Mouse (Mus musculus) hindbrain, embryonic 13.5 days (tissue): ENCODE data around the gene Mcat. TPM values are rescaled to one million over a fixed set of nuclear protein-coding genes. Genes with fewer than 3 reads are reported as not detected.
A peak's percentile ranks its signal among the peaks of the same experiment; 100 is the strongest.

ENCODE experiments used
- ATAC-seq: fragments of 200-750 bp; cut with Nextera tagmentation; 2 replicates; pipeline ENCODE4 v1.8.0; 2017; ENCODE audit warnings: moderate TSS enrichment; ENCODE audit not compliant: low FRiP score
- H3K27ac ChIP-seq: fragments of 300-500 bp; sonication (generic); 2 replicates; pipeline ENCODE4 v1.5.1; 2015; ENCODE audit warnings: inconsistent platforms, mild to moderate bottlenecking, moderate library complexity
- H3K27me3 ChIP-seq: fragments of 300-500 bp; sonication (generic); 2 replicates; pipeline ENCODE4 v1.6.1; 2015; ENCODE audit warnings: mild to moderate bottlenecking, inconsistent platforms
- H3K36me3 ChIP-seq: fragments of 300-500 bp; sonication (generic); 2 replicates; pipeline ENCODE4 v1.6.1; 2015; ENCODE audit warnings: mild to moderate bottlenecking, inconsistent platforms
- H3K4me1 ChIP-seq: fragments of 300-500 bp; sonication (generic); replicated peaks from 2 replicates; pipeline ENCODE4 v1.6.1; 2015; ENCODE audit warnings: inconsistent platforms
- H3K4me2 ChIP-seq: fragments of 300-500 bp; sonication (generic); 2 replicates; pipeline ENCODE4 v1.6.1; 2015; ENCODE audit warnings: inconsistent platforms, mild to moderate bottlenecking, moderate library complexity
- H3K4me3 ChIP-seq: fragments of 300-500 bp; sonication (generic); 2 replicates; pipeline ENCODE4 v1.5.1; 2015; ENCODE audit warnings: mild to moderate bottlenecking, inconsistent platforms
- H3K9ac ChIP-seq: fragments of 300-500 bp; sonication (generic); 2 replicates; pipeline ENCODE4 v1.6.1; 2015; ENCODE audit warnings: mild to moderate bottlenecking, inconsistent platforms
- H3K9me3 ChIP-seq: fragments of 300-500 bp; sonication (generic); 2 replicates; pipeline ENCODE4 v1.6.1; 2016; ENCODE audit warnings: inconsistent platforms
- WGBS: fragments of 180-500 bp; shearing (Covaris S2); methylation state at CpG from one replicate; pipeline ENCODE4 v1.1.7; 2015; 5-methylcytosine and 5-hydroxymethylcytosine counted together
- polyA plus RNA-seq: library from polyadenylated mRNA; unstranded; fragments of >200 nt; fragmentation: Nextera tagmentation; extraction: Ambion mirVana; gene quantifications from 2 replicates; pipeline ENCODE4 v1.2.1, GENCODE M21; 2015

Mcat gene
- polyA plus RNA-seq: 33.0 and 34.4 TPM in 2 replicates

GRCm38 (mm10) chr15:83563327-83563856 lies at the start of gene Mcat, which contains the start of gene Tspo:
Mcat (minus strand) TSS chr15:83563787.
Tspo (plus strand) TSS chr15:83563592.
- ATAC-seq: no peak; the same call in 1 of the 2 replicates
- WGBS: 2% methylated on average over 28 of the region's 28 CpGs

GRCm38 (mm10) chr15:83607115-83607802 lies 43.7 kb upstream of the Mcat start:
- Histone ChIP-seq H3K9ac (no peak overlapping the region), H3K4me3 (no peak overlapping the region), H3K27me3 (no peaks in the 10 kb centered on the region), H3K4me2 (no peak overlapping the region), H3K9me3 (no peaks in the 10 kb centered on the region), H3K36me3 (peaks cover 18% of the 10 kb centered on the region), H3K4me1 (no peaks in the 10 kb centered on the region), H3K27ac (no peak overlapping the region)
- ATAC-seq: no peak
- 50% methylated on average over 15 of the region's 15 CpGs for WGBS

More at GRCm38 (mm10) chr15:83563327-83563856, at the start of gene Mcat, which contains the start of gene Tspo:
- Histone ChIP-seq H3K36me3 (no peaks in the 10 kb centered on the region), H3K9ac (peak within 1 kb of the TSS; percentile 67), H3K4me3 (peak within 1 kb of the TSS; percentile 39), H3K9me3 (no peaks in the 10 kb centered on the region), H3K4me1 (peaks cover 17% of the 10 kb centered on the region), H3K27ac (no peak within 1 kb of the TSS), H3K27me3 (peaks cover 45% of the 10 kb centered on the region), H3K4me2 (peak within 1 kb of the TSS; percentile 67)

- Histone ChIP-seq H3K4me1 (no peaks in the 10 kb centered on the region), H3K36me3 (peaks cover 13% of the 10 kb centered on the region), H3K4me2 (no peak overlapping the region), H3K27me3 (no peaks in the 10 kb centered on the region), H3K9me3 (no peaks in the 10 kb centered on the region), H3K4me3 (no peak overlapping the region), H3K27ac (no peak overlapping the region), H3K9ac (no peak overlapping the region)
- WGBS: 90% methylated on average over 8 of the region's 8 CpGs
- no peak for ATAC-seq
Measured at GRCm38 (mm10) chr15:83606700-83607099, 43.1 kb upstream of the Mcat start.

- peaks cover 12% of the 10 kb centered on the region for H3K36me3 ChIP-seq
- H3K9ac ChIP-seq: no peak overlapping the region
- no peak overlapping the region for H3K4me3 ChIP-seq
- no peaks in the 10 kb centered on the region for H3K4me1 ChIP-seq
- H3K4me2 ChIP-seq: no peak overlapping the region
- WGBS: 91% methylated on average over 11 of the region's 11 CpGs
- H3K27ac ChIP-seq: no peak overlapping the region
- ATAC-seq: no peak
- H3K27me3 ChIP-seq: no peaks in the 10 kb centered on the region
- H3K9me3 ChIP-seq: no peaks in the 10 kb centered on the region
Measured at GRCm38 (mm10) chr15:83606216-83606615, 42.6 kb upstream of the Mcat start.

- H3K4me2 ChIP-seq: no peak overlapping the region
- no peak for ATAC-seq
- no peak overlapping the region for H3K4me3 ChIP-seq
- H3K27me3 ChIP-seq: no peaks in the 10 kb centered on the region
- no peaks in the 10 kb centered on the region for H3K4me1 ChIP-seq
- H3K9ac ChIP-seq: no peak overlapping the region
- no peaks in the 10 kb centered on the region for H3K9me3 ChIP-seq
- no peak overlapping the region for H3K27ac ChIP-seq
- 96% methylated on average over 7 of the region's 7 CpGs for WGBS
- H3K36me3 ChIP-seq: peaks cover 2% of the 10 kb centered on the region; the same call in 1 of the 2 replicates
Measured at GRCm38 (mm10) chr15:83603426-83603825, 39.8 kb upstream of the Mcat start.

- WGBS: 91% methylated on average over 1 of the region's 1 CpGs
- Histone ChIP-seq H3K4me2 (no peak overlapping the region), H3K36me3 (no peaks in the 10 kb centered on the region), H3K4me1 (no peaks in the 10 kb centered on the region), H3K27ac (no peak overlapping the region), H3K9ac (no peak overlapping the region), H3K4me3 (no peak overlapping the region), H3K9me3 (no peaks in the 10 kb centered on the region), H3K27me3 (no peaks in the 10 kb centered on the region)
- no peak for ATAC-seq
Measured at GRCm38 (mm10) chr15:83603046-83603396, 39.4 kb upstream of the Mcat start.

GRCm38 (mm10) chr15:83602372-83603045 lies 38.9 kb upstream of the Mcat start:
- Histone ChIP-seq H3K27ac (no peak overlapping the region; the same call in 1 of the 2 replicates), H3K9me3 (no peaks in the 10 kb centered on the region), H3K36me3 (no peaks in the 10 kb centered on the region), H3K27me3 (no peaks in the 10 kb centered on the region), H3K4me1 (no peaks in the 10 kb centered on the region), H3K4me3 (no peak overlapping the region), H3K9ac (no peak overlapping the region), H3K4me2 (no peak overlapping the region)
- no peak for ATAC-seq
- WGBS: 87% methylated on average over 13 of the region's 13 CpGs

GRCm38 (mm10) chr15:83601185-83601584 lies 37.6 kb upstream of the Mcat start:
- no peak for ATAC-seq
- WGBS: 75% methylated on average over 4 of the region's 4 CpGs

GRCm38 (mm10) chr15:83596833-83597232 lies 33.2 kb upstream of the Mcat start:
- WGBS: 93% methylated on average over 4 of the region's 4 CpGs
- Histone ChIP-seq H3K4me2 (no peak overlapping the region), H3K4me1 (peaks cover 33% of the 10 kb centered on the region), H3K36me3 (no peaks in the 10 kb centered on the region), H3K9ac (no peak overlapping the region), H3K9me3 (no peaks in the 10 kb centered on the region), H3K27ac (no peak overlapping the region), H3K4me3 (no peak overlapping the region), H3K27me3 (no peaks in the 10 kb centered on the region)
- no peak for ATAC-seq

More at GRCm38 (mm10) chr15:83601185-83601584, 37.6 kb upstream of the Mcat start:
- H3K9me3 ChIP-seq: no peaks in the 10 kb centered on the region
- H3K9ac ChIP-seq: no peak overlapping the region
- H3K4me2 ChIP-seq: no peak overlapping the region
- H3K27me3 ChIP-seq: no peaks in the 10 kb centered on the region
- H3K27ac ChIP-seq: no peak overlapping the region
- no peak overlapping the region for H3K4me3 ChIP-seq
- H3K36me3 ChIP-seq: no peaks in the 10 kb centered on the region
- no peaks in the 10 kb centered on the region for H3K4me1 ChIP-seq

- Histone ChIP-seq H3K9me3 (no peaks in the 10 kb centered on the region), H3K27ac (no peak overlapping the region; the same call in 1 of the 2 replicates), H3K4me1 (peaks cover 37% of the 10 kb centered on the region), H3K36me3 (peaks cover 6% of the 10 kb centered on the region), H3K4me3 (peak overlapping the region; percentile 81), H3K4me2 (peak overlapping the region; percentile 82), H3K9ac (peak overlapping the region; percentile 40; the same call in 1 of the 2 replicates), H3K27me3 (no peaks in the 10 kb centered on the region)
- ATAC-seq: peak; percentile 21; the same call in 1 of the 2 replicates
- 40% methylated on average over 7 of the region's 7 CpGs for WGBS
Measured at GRCm38 (mm10) chr15:83595364-83595711, 31.8 kb upstream of the Mcat start.

GRCm38 (mm10) chr15:83594513-83595363 lies 31.2 kb upstream of the Mcat start, which contains the start of gene Ttll12:
Ttll12 (minus strand) TSS chr15:83595157.
- peak; percentile 94 for ATAC-seq
- WGBS: under 1% methylated on average over 68 of the region's 68 CpGs
- no peaks in the 10 kb centered on the region for H3K9me3 ChIP-seq
- peaks cover 12% of the 10 kb centered on the region for H3K36me3 ChIP-seq
- peaks cover 37% of the 10 kb centered on the region for H3K4me1 ChIP-seq
- peak within 1 kb of the TSS; percentile 83 for H3K27ac ChIP-seq
- no peaks in the 10 kb centered on the region for H3K27me3 ChIP-seq
- H3K4me2 ChIP-seq: peak within 1 kb of the TSS; percentile 82
- H3K9ac ChIP-seq: peak within 1 kb of the TSS; percentile 85
- peak within 1 kb of the TSS; percentile 81 for H3K4me3 ChIP-seq
